Mouse (Mus musculus) erythroblast, embryonic 14.5 days (primary cell): ENCODE measurements around the gene Nlrp3. TPM values are rescaled to one million over a fixed set of nuclear protein-coding genes. Genes with fewer than 3 reads are reported as not detected.

Experiments
- H3K27me3 ChIP-seq: 2 replicates; pipeline ENCODE4 v1.6.1; 2012; ENCODE audit warnings: inconsistent platforms; ENCODE audit not compliant: control insufficient read depth
- H3K36me3 ChIP-seq: 2 replicates; pipeline ENCODE4 v1.6.1; 2012; ENCODE audit warnings: mild to moderate bottlenecking, inconsistent platforms; ENCODE audit not compliant: control insufficient read depth
- H3K4me1 ChIP-seq: 2 replicates; pipeline ENCODE4 v1.6.1; 2012; ENCODE audit warnings: inconsistent platforms; ENCODE audit not compliant: control insufficient read depth
- H3K4me3 ChIP-seq: replicated peaks from 2 replicates; pipeline ENCODE3; 2012; ENCODE audit warnings: moderate library complexity, mild to moderate bottlenecking, inconsistent platforms
- H3K9me3 ChIP-seq: 2 replicates; pipeline ENCODE4 v1.6.1; 2012; ENCODE audit warnings: low read length, inconsistent platforms, mixed read lengths; ENCODE audit not compliant: control insufficient read depth
- GATA1 ChIP-seq: IDR thresholded peaks from 2 replicates; pipeline ENCODE4 v1.6.1; 2012; ENCODE audit warnings: low read length, inconsistent platforms, mixed read lengths
- TAL1 ChIP-seq: IDR thresholded peaks from 3 replicates; pipeline ENCODE4 v1.6.1; 2012; ENCODE audit warnings: low read length, inconsistent platforms, mixed read lengths
- polyA plus RNA-seq: library from polyadenylated mRNA; stranded (reverse); fragments of >175 nt; gene quantifications from 2 replicates; pipeline ENCODE4 v1.2.3, GENCODE M21; 2012

The Nlrp3 gene
- polyA plus RNA-seq, 1 experiment, result 0.04 TPM

GRCm38 (mm10) chr11:59593189-59593588, 51.8 kb downstream of the Nlrp3 start, which contains the start of gene Olfr223:
Gene Olfr223, minus strand, starts transcription at chr11:59593289.
- Histone ChIP-seq H3K9me3 (no peaks in the 10 kb centered on the region), H3K4me3 (no peak within 1 kb of the TSS), H3K4me1 (no peaks in the 10 kb centered on the region), H3K27me3 (peaks cover 3% of the 10 kb centered on the region; the same call in 1 of the 2 replicates), H3K36me3 (no peaks in the 10 kb centered on the region)
- TF ChIP-seq GATA1 (no peak), TAL1 (no peak)

GRCm38 (mm10) chr11:59596091-59596490, 54.7 kb downstream of the Nlrp3 start:
- no peaks in the 10 kb centered on the region for H3K9me3 ChIP-seq
- no peaks in the 10 kb centered on the region for H3K36me3 ChIP-seq
- TF ChIP-seq GATA1 (no peak), TAL1 (no peak)
- no peak overlapping the region for H3K4me3 ChIP-seq
- no peaks in the 10 kb centered on the region for H3K4me1 ChIP-seq
- peaks cover 3% of the 10 kb centered on the region; the same call in 1 of the 2 replicates for H3K27me3 ChIP-seq

GRCm38 (mm10) chr11:59596950-59597349, 55.6 kb downstream of the Nlrp3 start:
- no peaks in the 10 kb centered on the region for H3K36me3 ChIP-seq
- H3K27me3 ChIP-seq, result peaks cover 3% of the 10 kb centered on the region; the same call in 1 of the 2 replicates
- no peaks in the 10 kb centered on the region for H3K9me3 ChIP-seq
- no peak overlapping the region for H3K4me3 ChIP-seq
- TF ChIP-seq GATA1 (no peak), TAL1 (no peak)
- no peaks in the 10 kb centered on the region for H3K4me1 ChIP-seq

- H3K36me3 ChIP-seq, result no peaks in the 10 kb centered on the region
- H3K4me3 ChIP-seq, result no peak overlapping the region
- H3K27me3 ChIP-seq, result peaks cover 3% of the 10 kb centered on the region; the same call in 1 of the 2 replicates
- H3K4me1 ChIP-seq, result no peaks in the 10 kb centered on the region
- no peaks in the 10 kb centered on the region for H3K9me3 ChIP-seq
- TF ChIP-seq TAL1 (no peak), GATA1 (no peak)
Measured at GRCm38 (mm10) chr11:59599211-59599610, 57.8 kb downstream of the Nlrp3 start.

- no peaks in the 10 kb centered on the region for H3K4me1 ChIP-seq
- H3K4me3 ChIP-seq, result no peak overlapping the region
- H3K36me3 ChIP-seq, result no peaks in the 10 kb centered on the region
- TF ChIP-seq GATA1 (no peak), TAL1 (no peak)
- no peaks in the 10 kb centered on the region for H3K27me3 ChIP-seq
- H3K9me3 ChIP-seq, result no peaks in the 10 kb centered on the region
Measured at GRCm38 (mm10) chr11:59600872-59601271, 59.5 kb downstream of the Nlrp3 start.

- no peaks in the 10 kb centered on the region for H3K9me3 ChIP-seq
Measured at GRCm38 (mm10) chr11:59602287-59602686, 60.9 kb downstream of the Nlrp3 start.

GRCm38 (mm10) chr11:59611646-59612045, 70.3 kb downstream of the Nlrp3 start:
- no peak overlapping the region for H3K4me3 ChIP-seq
- no peaks in the 10 kb centered on the region for H3K36me3 ChIP-seq
- no peaks in the 10 kb centered on the region for H3K9me3 ChIP-seq
- TF ChIP-seq GATA1 (no peak), TAL1 (no peak)
- H3K4me1 ChIP-seq, result no peaks in the 10 kb centered on the region
- H3K27me3 ChIP-seq, result peaks cover 3% of the 10 kb centered on the region; the same call in 1 of the 2 replicates

More at GRCm38 (mm10) chr11:59602287-59602686, 60.9 kb downstream of the Nlrp3 start:
- Histone ChIP-seq H3K4me3 (no peak overlapping the region), H3K36me3 (no peaks in the 10 kb centered on the region), H3K4me1 (no peaks in the 10 kb centered on the region), H3K27me3 (no peaks in the 10 kb centered on the region)
- TF ChIP-seq TAL1, result no peak
- TF ChIP-seq GATA1, result no peak

- no peak overlapping the region for H3K4me3 ChIP-seq
- H3K4me1 ChIP-seq, result no peaks in the 10 kb centered on the region
- peaks cover 7% of the 10 kb centered on the region; the same call in 1 of the 2 replicates for H3K27me3 ChIP-seq
- H3K36me3 ChIP-seq, result no peaks in the 10 kb centered on the region
- TF ChIP-seq TAL1, result no peak
- no peak for TF ChIP-seq GATA1
- no peaks in the 10 kb centered on the region for H3K9me3 ChIP-seq
Measured at GRCm38 (mm10) chr11:59614120-59614519, 72.8 kb downstream of the Nlrp3 start.

Other genes with a start within 250 kb of the Nlrp3 start
- gene Wnt9a, start 234.6 kb upstream of the Nlrp3 start, polyA plus RNA-seq, result not detected in 2 replicates
- gene Prss38, start 165.9 kb upstream of the Nlrp3 start, polyA plus RNA-seq, result 0.06 TPM in 1 of 2 replicates, not detected in the other
- 0.17 and 0.33 TPM in 2 replicates for gene Jmjd4, start 91.5 kb upstream of the Nlrp3 start, polyA plus RNA-seq
- 0.51 and 0.58 TPM in 2 replicates for gene Snap47, start 90.4 kb upstream of the Nlrp3 start, polyA plus RNA-seq
- not detected in 2 replicates for gene Zfp867, start 69.1 kb upstream of the Nlrp3 start, polyA plus RNA-seq
- 0.22 and 0.50 TPM in 2 replicates for gene Zkscan17, start 14.8 kb upstream of the Nlrp3 start, polyA plus RNA-seq
- not detected in 2 replicates for gene Olfr222, start 34.7 kb downstream of the Nlrp3 start, polyA plus RNA-seq
- gene Olfr223, start 51.7 kb downstream of the Nlrp3 start, polyA plus RNA-seq, result not detected in 2 replicates
- 3.0 and 3.4 TPM in 2 replicates for gene Mprip, start 119.7 kb downstream of the Nlrp3 start, polyA plus RNA-seq
- not detected in 2 replicates for gene Pld6, start 246.1 kb downstream of the Nlrp3 start, polyA plus RNA-seq